Mouse (Mus musculus): Measurements from ENCODE around the gene Aimp2. TPM values are rescaled to one million over a fixed set of nuclear protein-coding genes. Genes with fewer than 3 reads are reported as not detected.

The Aimp2 gene
- polyA plus RNA-seq, 1 experiment from 2014 or later: 110 TPM

Other genes with a start within 250 kb of the Aimp2 start
- 17.1 and 17.7 TPM in 2 replicates for gene Usp42, start 177.6 kb downstream of the Aimp2 start, polyA plus RNA-seq (2015; fragmentation: Nextera tagmentation; extraction: Ambion mirVana)
- gene Eif2ak1, start 92.1 kb downstream of the Aimp2 start, polyA plus RNA-seq (2015; fragmentation: Nextera tagmentation; extraction: Ambion mirVana): 41.5 and 44.3 TPM in 2 replicates
- gene Ankrd61, start 12.2 kb downstream of the Aimp2 start, polyA plus RNA-seq (2015; fragmentation: Nextera tagmentation; extraction: Ambion mirVana): 0.29 and 0.62 TPM in 2 replicates
- 26.8 and 31.9 TPM in 2 replicates for gene Pms2, start 117 bp upstream of the Aimp2 start, polyA plus RNA-seq (2015; fragmentation: Nextera tagmentation; extraction: Ambion mirVana)
- 0.67 TPM in 1 of 2 replicates, not detected in the other for gene Gm42421, start 18.3 kb upstream of the Aimp2 start, polyA plus RNA-seq (2015; fragmentation: Nextera tagmentation; extraction: Ambion mirVana)
- 0.45 and 0.73 TPM in 2 replicates for gene Rsph10b, start 23.2 kb upstream of the Aimp2 start, polyA plus RNA-seq (2015; fragmentation: Nextera tagmentation; extraction: Ambion mirVana)
- 86.7 and 89.2 TPM in 2 replicates for gene Ccz1, start 105.0 kb upstream of the Aimp2 start, polyA plus RNA-seq (2015; fragmentation: Nextera tagmentation; extraction: Ambion mirVana)
- 3.2 and 5.6 TPM in 2 replicates for gene Ocm, start 116.8 kb upstream of the Aimp2 start, polyA plus RNA-seq (2015; fragmentation: Nextera tagmentation; extraction: Ambion mirVana)
- 5.6 and 6.5 TPM in 2 replicates for gene Lmtk2, start 190.6 kb upstream of the Aimp2 start, polyA plus RNA-seq (2015; fragmentation: Nextera tagmentation; extraction: Ambion mirVana)

All from kidney, embryonic 16.5 days (tissue).